Mouse (Mus musculus) regulatory T cell (primary cell): ENCODE measurements at regions not wholly inside any gene's neighbourhood (a gene's known extent, or its start where the extent isn't known, plus 50 kb on each side); places are given as distances from the start of the nearest gene placed in this dataset.

Source experiments
- in situ Hi-C: fragments of 300-600 bp; cut with MboI, MseI; formaldehyde crosslinking; loops from one replicate; pipeline ENCODE4 v1.15.1; 2025; ENCODE audit warnings: high pct_unique_total_duplicates

GRCm38 (mm10) chr17:45828843-45829242 lies 95.2 kb upstream of the 1600014C23Rik start:
- in situ Hi-C loops: no loop called here

GRCm38 (mm10) chr17:45828284-45828824 lies 94.7 kb upstream of the 1600014C23Rik start:
- in situ Hi-C loops: no loop called here

- in situ Hi-C loops: no loop called here
These were observed 91.3 kb upstream of the 1600014C23Rik start for GRCm38 (mm10) chr17:45824977-45825376.

GRCm38 (mm10) chr17:45823501-45823900 lies 89.9 kb upstream of the 1600014C23Rik start:
- in situ Hi-C loops: no loop called here

GRCm38 (mm10) chr17:45822427-45822826 lies 88.8 kb upstream of the 1600014C23Rik start:
- in situ Hi-C loops: no loop called here

- in situ Hi-C loops: no loop called here
These were observed 87.7 kb upstream of the 1600014C23Rik start for GRCm38 (mm10) chr17:45821356-45821755.

GRCm38 (mm10) chr17:45819143-45819542 lies 85.5 kb upstream of the 1600014C23Rik start:
- in situ Hi-C loops: no loop called here

- in situ Hi-C loops: no loop called here
These were observed 82.9 kb upstream of the 1600014C23Rik start for GRCm38 (mm10) chr17:45816566-45816965.

GRCm38 (mm10) chr17:45815833-45816232 lies 82.2 kb upstream of the 1600014C23Rik start:
- in situ Hi-C loops: no loop called here

- in situ Hi-C loops: no loop called here
These were observed 81.7 kb upstream of the 1600014C23Rik start for GRCm38 (mm10) chr17:45815341-45815740.

- in situ Hi-C loops: no loop called here
These were observed 80.9 kb upstream of the 1600014C23Rik start for GRCm38 (mm10) chr17:45814586-45814985.

- in situ Hi-C loops: no loop called here
These were observed 80.3 kb upstream of the 1600014C23Rik start for GRCm38 (mm10) chr17:45813956-45814355.

GRCm38 (mm10) chr17:45812289-45812955 lies 78.8 kb upstream of the 1600014C23Rik start:
- in situ Hi-C loops: no loop called here

- in situ Hi-C loops: no loop called here
These were observed 78.1 kb upstream of the 1600014C23Rik start for GRCm38 (mm10) chr17:45811632-45812221.

- in situ Hi-C loops: no loop called here
These were observed 76.1 kb upstream of the 1600014C23Rik start for GRCm38 (mm10) chr17:45809728-45810127.

- in situ Hi-C loops: no loop called here
These were observed 74.7 kb upstream of the 1600014C23Rik start for GRCm38 (mm10) chr17:45808374-45808773.

- in situ Hi-C loops: no loop called here
These were observed 73.8 kb upstream of the 1600014C23Rik start for GRCm38 (mm10) chr17:45807452-45807851.

GRCm38 (mm10) chr17:45806831-45807230 lies 73.2 kb upstream of the 1600014C23Rik start:
- in situ Hi-C loops: no loop called here

GRCm38 (mm10) chr17:45806430-45806829 lies 72.8 kb upstream of the 1600014C23Rik start:
- in situ Hi-C loops: no loop called here

- in situ Hi-C loops: no loop called here
These were observed 71.9 kb upstream of the 1600014C23Rik start for GRCm38 (mm10) chr17:45805471-45806082.

- in situ Hi-C loops: no loop called here
These were observed 69.7 kb upstream of the 1600014C23Rik start for GRCm38 (mm10) chr17:45803331-45803730.

- in situ Hi-C loops: no loop called here
These were observed 68.8 kb upstream of the 1600014C23Rik start for GRCm38 (mm10) chr17:45802439-45802838.

- in situ Hi-C loops: loop anchor here (10.0 kb wide), 1 partner anchor 65 kb away; the partner anchor contains the start of gene 1600014C23Rik
These were observed 66.1 kb upstream of the 1600014C23Rik start for GRCm38 (mm10) chr17:45799725-45800124.
